10 mouse cellular contexts compared by ENCODE assay signal in the genomic region with DNA sequence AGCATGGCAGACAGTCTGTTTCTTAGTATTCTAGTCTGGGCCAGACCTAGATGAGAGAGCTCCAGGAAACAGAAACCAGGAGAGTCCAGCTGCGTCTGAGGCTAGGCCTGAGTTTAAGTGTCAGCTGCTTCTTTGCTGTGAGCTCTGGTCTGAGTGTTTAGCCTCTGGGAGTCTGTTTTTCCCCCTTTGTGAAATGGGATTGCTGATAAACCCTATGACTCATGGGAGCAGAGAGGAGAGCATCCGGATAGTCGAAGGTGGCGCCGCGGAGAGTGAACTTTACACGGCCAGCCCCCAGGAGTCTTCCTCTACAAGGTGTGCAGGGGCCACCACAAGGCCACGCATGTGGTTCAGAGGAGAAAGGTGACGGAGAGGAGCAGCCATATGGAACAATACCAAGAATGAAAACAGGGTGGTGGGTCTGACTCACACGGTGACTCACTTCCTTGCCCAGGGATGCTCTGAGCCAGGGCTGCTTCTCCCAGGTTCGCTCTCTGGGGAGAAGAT. TPM values are rescaled to one million over a fixed set of nuclear protein-coding genes. Genes with fewer than 3 reads are reported as not detected.
DNase-seq lines count a peak whose midpoint lies in the region; ATAC-seq lines count a peak whose summit lies in the region.
"Had no signal": no experiment of that assay in that cellular context is flagged by ENCODE, and none has a peak within 500 bp of the region (broad histone marks: within the 10 kb centered on the region; RNA-seq: fewer than 3 reads in every experiment).

No protein-coding gene starts in this region.

- H3K9me3 ChIP-seq in heart, embryonic 10.5 days, result no peaks in the 10 kb centered on the region
- no peaks in the 10 kb centered on the region for H3K9me3 ChIP-seq in midbrain, embryonic 10.5 days (replicated peaks)
- no peaks in the 10 kb centered on the region for H3K9me3 ChIP-seq in forebrain, embryonic 14.5 days (replicated peaks; ENCODE audit: control insufficient read depth, low read length)

- no peaks in the 10 kb centered on the region for H3K36me3 ChIP-seq in heart, embryonic 10.5 days
- H3K36me3 ChIP-seq in midbrain, embryonic 10.5 days, result no peaks in the 10 kb centered on the region
- no peaks in the 10 kb centered on the region for H3K36me3 ChIP-seq in forebrain, embryonic 14.5 days (ENCODE audit: control insufficient read depth, insufficient read depth, low read length)

- peak overlapping the region; percentile 62 for H3K27ac ChIP-seq in heart, embryonic 10.5 days
- H3K27ac ChIP-seq in midbrain, embryonic 10.5 days (replicated peaks), result no peak overlapping the region
- no peak overlapping the region for H3K27ac ChIP-seq in forebrain, embryonic 14.5 days (ENCODE audit: low read depth, low read length)

- no peak overlapping the region for H3K4me3 ChIP-seq in heart, embryonic 10.5 days
- H3K4me3 ChIP-seq in midbrain, embryonic 10.5 days, result no peak overlapping the region
- no peak overlapping the region for H3K4me3 ChIP-seq in forebrain, embryonic 14.5 days (ENCODE audit: low read depth, low read length)

- peaks cover 16% of the 10 kb centered on the region for H3K4me1 ChIP-seq in heart, embryonic 10.5 days
- no peaks in the 10 kb centered on the region for H3K4me1 ChIP-seq in midbrain, embryonic 10.5 days
- H3K4me1 ChIP-seq in forebrain, embryonic 14.5 days (ENCODE audit: control insufficient read depth, insufficient read depth, low read length), result no peaks in the 10 kb centered on the region

- no peaks in the 10 kb centered on the region for H3K27me3 ChIP-seq in heart, embryonic 10.5 days (ENCODE audit: insufficient read depth, poor library complexity, severe bottlenecking)
- no peaks in the 10 kb centered on the region for H3K27me3 ChIP-seq in midbrain, embryonic 10.5 days (ENCODE audit: low read depth, poor library complexity, severe bottlenecking)
- H3K27me3 ChIP-seq in forebrain, embryonic 14.5 days (replicated peaks; ENCODE audit: control insufficient read depth, insufficient read depth, low read length), result no peaks in the 10 kb centered on the region

- peak; percentile 81 to 94 for DNase-seq in adrenal gland, adult (ENCODE audit: inconsistent age in 2 of 2, low spot score in 1 of 2)
- no peak for DNase-seq in adrenal gland, postnatal 4 days (ENCODE audit: low spot score in 2 of 2)
- DNase-seq in Muller cell, postnatal 12 days (ENCODE audit: inconsistent ontology term), result peak; percentile 69
- no peak for DNase-seq in heart, embryonic 10.5 days (ENCODE audit: low spot score)
- peak; percentile 22 for DNase-seq in kidney, postnatal 10 days
- no peak for DNase-seq in midbrain, embryonic 10.5 days (ENCODE audit: low spot score)
- DNase-seq in natural killer cell, adult 2 months (ENCODE audit: low spot score in 2 of 2), result no peak
- DNase-seq in forebrain, embryonic 14.5 days (ENCODE audit: low spot score), result no peak
- DNase-seq: lung, embryonic 14.5 days; retina, postnatal 1 day had no signal

- WGBS in heart, embryonic 10.5 days, result 52% methylated on average over 11 of the region's 11 CpGs
- WGBS in midbrain, embryonic 10.5 days, result 85% methylated on average over 11 of the region's 11 CpGs
- 85% methylated on average over 11 of the region's 11 CpGs for WGBS in forebrain, embryonic 14.5 days

- H3K4me2 ChIP-seq in forebrain, embryonic 14.5 days (ENCODE audit: low read length), result no peak overlapping the region
- H3K4me2 ChIP-seq: lung, embryonic 14.5 days had no signal

- no peak overlapping the region for H3K9ac ChIP-seq in forebrain, embryonic 14.5 days (ENCODE audit: low read length)
- H3K9ac ChIP-seq: lung, embryonic 14.5 days had no signal

- ATAC-seq in forebrain, embryonic 14.5 days, result no peak

RNA-seq across cellular contexts. Expression of gene Nfat5, which starts 38.3 kb away (rescaled TPM):
- 100 to 1,000 TPM; 154 to 167 TPM for total RNA-seq in adrenal gland, postnatal 4 days (2021)
- polyA plus RNA-seq in heart, embryonic 10.5 days (2016; fragmentation: Nextera tagmentation; extraction: Ambion mirVana), result 9.6 and 11.2 TPM in 2 replicates
- 7.8 and 8.2 TPM in 2 replicates for polyA plus RNA-seq in midbrain, embryonic 10.5 days (2016; fragmentation: Nextera tagmentation; extraction: Ambion mirVana)
- polyA plus RNA-seq in forebrain, embryonic 14.5 days (2014; fragmentation: Nextera tagmentation; extraction: Ambion mirVana), result 3.4 and 5.3 TPM in 2 replicates

Comparison
In these comparisons a context has a peak if more than half of its experiments do, and no peak if none do; other contexts are left out.
1. DNase-seq: peak in adrenal gland, adult (2 of 2), Muller cell, postnatal 12 days (single experiment) and kidney, postnatal 10 days (single experiment); none in adrenal gland, postnatal 4 days (0 of 2), heart, embryonic 10.5 days (single experiment), midbrain, embryonic 10.5 days (single experiment), natural killer cell, adult 2 months (0 of 2) and forebrain, embryonic 14.5 days (single experiment).